Mouse (Mus musculus): ENCODE data around the gene Tmem253.

Gene Tmem253

DNA sequence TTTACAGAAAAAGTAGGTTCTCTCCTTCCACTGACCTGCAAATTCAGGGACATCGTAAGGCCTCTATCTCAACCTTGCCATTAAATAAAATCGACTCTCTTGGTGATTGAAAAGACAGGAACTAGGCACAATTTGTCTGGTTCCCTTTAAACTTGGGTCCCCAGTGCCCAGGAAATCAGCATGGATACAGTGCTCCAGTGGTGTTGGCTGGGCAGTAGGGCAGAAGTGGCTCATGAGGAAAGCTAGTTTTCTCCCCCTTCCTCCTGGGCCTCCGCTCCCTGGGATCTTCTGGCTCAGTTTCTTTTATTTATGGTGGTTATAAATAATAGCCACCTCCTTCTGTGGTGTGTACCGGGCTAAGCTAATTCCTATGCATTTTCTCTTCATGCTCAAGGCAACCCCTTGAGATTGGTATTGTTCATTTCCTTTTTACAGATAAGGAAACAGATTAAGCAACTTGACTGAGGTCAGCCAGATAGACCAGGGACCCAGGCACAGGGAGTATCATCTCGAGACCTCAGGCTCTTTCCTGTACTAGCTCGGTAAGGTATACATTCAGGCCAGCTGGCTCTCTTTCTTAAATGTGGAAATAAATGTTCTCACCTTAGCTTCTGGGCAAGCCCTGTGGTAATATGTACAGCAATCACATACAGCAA is at the start of gene Tmem253:
Gene Tmem253, plus strand, starts transcription at position 214 of the 656 bp plus-strand sequence.
- DNase-seq: no peak

DNA sequence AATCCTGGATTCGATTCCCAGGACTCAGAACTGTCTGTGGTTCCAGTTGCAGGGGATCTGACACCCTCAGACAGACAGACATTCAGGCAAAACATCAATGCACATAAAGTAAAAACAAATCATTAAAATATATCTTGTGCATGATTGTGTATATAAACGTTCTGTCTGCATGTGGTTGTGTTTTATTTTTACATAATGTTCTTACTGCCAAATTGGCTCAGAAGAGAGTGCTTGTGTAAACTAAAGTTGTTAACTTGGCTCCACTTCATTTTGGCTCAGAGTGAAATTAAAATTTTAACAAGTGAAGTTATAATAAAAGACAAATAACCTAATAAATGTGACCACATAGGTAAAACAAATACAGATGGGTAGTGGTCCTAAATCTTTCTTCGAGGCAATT is 48.1 kb upstream of the Tmem253 start:
- DNase-seq: no peak

- DNase-seq: no peak
These were observed 36.2 kb upstream of the Tmem253 start for GRCm38 (mm10) chr14:51979252-51979651.

GRCm38 (mm10) chr14:51983251-51983650 is 32.2 kb upstream of the Tmem253 start:
- peak; percentile 71 for DNase-seq

GRCm38 (mm10) chr14:51983855-51984246 is 31.6 kb upstream of the Tmem253 start:
- no peak for DNase-seq

- peak; percentile 99 for DNase-seq
These were observed 30.9 kb upstream of the Tmem253 start, which contains the start of gene Arhgef40 for GRCm38 (mm10) chr14:51984247-51985231. TSS of gene Arhgef40 (plus strand) at chr14:51984719.

- peak; percentile 99 for DNase-seq
These were observed 29.9 kb upstream of the Tmem253 start for GRCm38 (mm10) chr14:51985301-51986152.

GRCm38 (mm10) chr14:51986153-51986505 is 29.3 kb upstream of the Tmem253 start:
- DNase-seq: no peak

DNA sequence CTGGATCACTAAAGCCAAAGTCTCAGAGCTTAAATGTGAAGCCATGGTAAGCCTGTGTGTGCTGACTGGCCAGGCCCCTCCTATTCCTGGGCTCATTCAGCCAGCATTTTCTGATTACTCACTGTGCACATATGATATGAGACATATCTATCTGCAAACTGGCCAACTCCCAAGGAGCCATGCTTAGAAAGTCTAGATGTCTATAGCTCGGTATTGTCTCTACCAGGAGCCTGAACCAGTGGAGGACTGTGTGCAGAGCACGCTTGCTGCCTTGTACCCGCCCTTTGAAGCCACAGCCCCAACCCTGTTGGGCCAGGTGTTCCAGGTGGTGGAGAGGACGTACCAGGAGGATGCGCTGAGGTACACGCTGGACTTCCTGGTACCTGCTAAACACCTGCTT is 28.3 kb upstream of the Tmem253 start:
- DNase-seq: peak; percentile 91

DNA sequence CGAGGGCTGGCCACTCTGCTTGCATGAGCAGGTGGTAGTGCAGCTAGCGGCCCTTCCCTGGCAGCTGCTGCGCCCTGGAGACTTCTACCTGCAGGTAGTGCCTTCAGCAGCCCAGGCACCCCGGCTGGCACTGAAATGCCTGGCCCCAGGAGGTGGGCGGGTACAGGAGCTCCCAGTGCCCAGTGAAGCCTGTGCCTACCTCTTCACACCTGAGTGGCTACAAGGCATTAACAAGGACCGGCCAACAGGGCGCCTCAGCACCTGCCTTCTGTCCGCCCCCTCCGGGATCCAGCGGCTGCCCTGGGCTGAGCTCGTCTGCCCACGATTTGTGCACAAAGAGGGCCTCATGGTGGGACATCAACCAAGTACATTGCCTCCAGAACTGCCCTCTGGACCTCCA is 26.7 kb upstream of the Tmem253 start:
- peak; percentile 91 for DNase-seq

DNA sequence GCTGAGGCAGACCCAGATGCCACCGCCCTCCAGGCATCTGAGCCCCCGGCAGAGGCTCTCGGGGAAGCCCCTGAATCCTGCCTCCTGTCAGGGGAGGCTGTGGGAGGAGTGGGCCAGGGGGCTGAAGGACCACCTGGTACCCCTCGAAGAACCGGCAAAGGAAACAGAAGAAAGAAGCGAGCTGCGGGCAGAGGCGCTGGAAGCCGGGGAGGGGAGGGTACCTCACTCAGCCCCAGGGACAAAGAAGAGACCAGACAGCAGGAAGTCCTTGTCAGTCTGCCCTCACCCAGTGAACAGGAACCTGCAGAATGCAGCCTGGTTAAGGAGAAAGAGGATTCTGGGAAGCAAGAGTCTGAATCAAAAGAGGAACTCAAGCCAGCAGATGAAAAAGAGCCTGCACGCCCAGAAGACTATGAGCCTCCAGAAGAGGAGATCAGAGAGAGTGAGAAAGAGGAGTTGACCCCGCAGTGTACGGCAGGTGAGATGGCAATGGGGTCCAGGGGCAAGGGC is 25.9 kb upstream of the Tmem253 start:
- DNase-seq: peak; percentile 95

DNA sequence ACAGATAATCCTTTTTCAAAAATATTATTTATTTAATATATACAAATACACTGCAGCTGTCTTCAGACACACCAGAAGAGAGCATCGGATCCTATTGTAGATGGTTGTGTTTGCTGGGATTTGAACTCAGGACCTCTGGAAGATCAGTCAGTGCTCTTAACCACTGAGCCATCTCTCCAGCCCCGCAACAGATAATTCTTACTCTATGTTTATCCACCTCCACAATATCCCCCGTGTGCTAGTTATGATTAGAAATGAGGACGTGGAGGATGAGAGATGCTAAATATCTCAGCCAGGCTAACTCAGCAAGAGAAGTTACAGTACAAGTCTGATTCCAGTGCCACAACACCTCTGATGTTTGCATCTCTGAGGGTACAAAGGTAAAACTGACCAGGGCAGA is 21.0 kb upstream of the Tmem253 start:
- no peak for DNase-seq

- no peak for DNase-seq
These were observed 20.1 kb upstream of the Tmem253 start for GRCm38 (mm10) chr14:51995219-51995871.

GRCm38 (mm10) chr14:51996231-51996841 is 19.1 kb upstream of the Tmem253 start:
- DNase-seq: peak; percentile 91

DNA sequence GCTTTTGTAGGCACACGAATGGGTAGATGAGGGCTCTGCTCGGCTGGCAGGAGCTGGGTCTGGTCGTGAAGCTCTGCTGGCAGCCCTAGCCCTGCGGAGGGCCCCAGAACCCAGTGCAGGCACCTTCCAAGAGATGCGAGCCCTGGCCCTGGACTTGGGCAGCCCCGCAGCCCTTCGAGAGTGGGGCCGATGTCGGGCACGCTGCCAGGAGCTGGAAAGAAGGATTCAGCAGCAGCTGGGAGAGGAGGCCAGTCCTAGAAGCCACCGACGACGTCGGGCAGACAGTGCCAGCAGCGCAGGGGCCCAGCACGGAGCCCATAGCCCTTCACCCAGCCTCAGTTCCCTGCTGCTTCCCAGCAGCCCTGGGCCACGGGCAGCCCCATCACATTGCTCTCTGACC is 18.6 kb upstream of the Tmem253 start:
- DNase-seq: peak; percentile 89

- peak; percentile 89 for DNase-seq
These were observed 18.0 kb upstream of the Tmem253 start for GRCm38 (mm10) chr14:51997483-51997882.

- DNase-seq: peak; percentile 93
These were observed 11.4 kb upstream of the Tmem253 start for GRCm38 (mm10) chr14:52003981-52004495.

DNA sequence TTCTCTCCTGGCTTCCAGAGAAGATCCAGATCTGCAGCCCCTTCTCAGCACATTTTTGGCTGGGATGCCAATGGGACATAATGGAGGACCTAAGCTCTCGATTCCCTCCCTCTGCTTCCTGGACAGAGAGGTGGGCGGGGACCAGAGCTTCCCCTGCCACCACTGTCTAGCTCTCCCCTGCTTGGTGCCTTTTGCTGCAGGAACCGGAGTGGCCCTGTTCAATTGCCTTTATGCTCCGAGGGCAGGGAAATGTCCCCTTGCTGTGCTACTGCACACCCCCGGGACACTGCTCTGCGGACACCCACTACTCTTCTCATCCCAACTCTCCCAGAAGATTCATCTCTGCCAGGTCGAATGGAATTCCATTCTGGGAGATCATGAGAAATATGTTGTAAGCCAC is 10.3 kb upstream of the Tmem253 start:
- peak; percentile 90 for DNase-seq

DNA sequence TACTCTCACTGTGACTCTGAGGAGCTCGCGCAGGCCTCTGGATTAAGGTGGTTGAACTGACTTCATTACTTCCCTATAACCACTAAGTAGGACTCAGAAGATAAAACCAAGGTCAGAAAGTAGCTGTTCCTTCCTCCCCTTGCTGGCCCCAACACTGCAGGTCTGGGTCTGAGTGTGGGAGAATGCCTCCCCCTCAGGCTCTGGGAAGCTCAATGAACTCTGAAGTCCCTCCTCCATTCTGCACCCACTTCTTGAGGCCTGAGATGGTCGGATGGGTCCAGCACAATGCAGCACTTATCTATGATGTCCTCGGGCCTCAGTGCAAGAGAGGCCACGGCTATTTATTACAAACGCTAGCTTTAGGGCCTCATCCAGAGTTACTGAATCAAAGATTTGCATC is 9.8 kb upstream of the Tmem253 start:
- DNase-seq: no peak

- peak; percentile 92 for DNase-seq
These were observed 9.2 kb upstream of the Tmem253 start for GRCm38 (mm10) chr14:52006241-52006640.

- DNase-seq: peak; percentile 92
These were observed 8.7 kb upstream of the Tmem253 start for GRCm38 (mm10) chr14:52006771-52007170.
